Mouse (Mus musculus): ENCODE results near the gene Mmgt2. TPM values are rescaled to one million over a fixed set of nuclear protein-coding genes. Genes with fewer than 3 reads are reported as not detected.

Gene Mmgt2
- polyA plus RNA-seq, 1 experiment: 6.8 TPM

DNA sequence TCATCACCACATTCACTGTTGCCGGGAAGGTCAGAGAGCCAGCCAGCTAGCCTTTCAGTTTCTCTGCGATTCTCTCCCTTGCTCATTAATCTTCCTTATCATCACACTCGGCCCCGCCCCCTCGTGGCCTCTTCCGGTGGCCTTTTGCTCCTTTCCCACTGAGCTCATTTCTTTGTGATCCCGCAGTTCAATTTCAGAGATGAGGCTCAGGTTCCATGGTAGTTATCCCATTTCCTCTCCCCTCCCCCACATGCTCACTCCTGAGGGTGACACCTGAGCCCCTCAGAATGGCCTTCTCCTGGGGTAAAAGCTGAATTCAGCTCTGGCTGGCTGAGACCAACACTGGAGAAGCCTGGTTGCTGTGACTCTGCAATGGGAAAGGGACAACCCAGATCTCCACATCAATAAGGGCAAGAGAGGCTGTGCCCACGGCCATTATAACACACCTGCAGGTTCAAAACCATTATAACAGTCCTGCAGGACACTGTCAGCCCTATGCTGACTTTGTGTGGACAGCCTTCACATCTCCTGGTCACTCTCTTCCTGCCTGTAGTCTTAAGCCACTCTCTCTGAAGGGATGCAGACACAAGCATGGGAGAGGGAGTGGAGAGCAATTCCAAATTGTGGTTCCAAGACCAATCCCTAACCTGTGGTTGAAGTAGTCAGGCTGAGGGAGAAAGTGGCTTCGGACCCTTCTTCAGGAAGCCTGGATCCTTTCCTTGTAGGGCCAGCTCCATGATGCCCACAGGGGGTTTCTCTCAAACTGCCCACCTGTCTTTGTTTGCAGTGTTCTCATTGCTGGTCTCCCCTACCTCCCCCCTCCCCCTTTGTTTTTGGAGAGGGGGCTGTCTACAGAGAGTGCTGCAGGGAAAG is 18.9 kb upstream of the Mmgt2 start:
- WGBS: 14% methylated on average over 9 of the region's 9 CpGs
- H3K27ac ChIP-seq (ENCODE audit: control insufficient read depth, insufficient read depth, low read depth, low read length, poor library complexity): no peak overlapping the region
- 0 out of 2 replicates have a peak, but pooled peaks have one; percentile 10 for TF ChIP-seq CTCF (IDR thresholded peaks at IDR 0.05; ENCODE audit: control insufficient read depth, insufficient read depth, low read length)
- TF ChIP-seq POLR2A (IDR thresholded peaks at IDR 0.05; ENCODE audit: borderline replicate concordance, control insufficient read depth, low read depth, low read length): no peak
- no peaks in the 10 kb centered on the region; the same call in 1 of the 2 replicates for H3K4me1 ChIP-seq (ENCODE audit: control insufficient read depth, insufficient read depth, low read length)
- H3K4me3 ChIP-seq (replicated peaks; ENCODE audit: control insufficient read depth, low read depth, low read length): no peak overlapping the region

DNA sequence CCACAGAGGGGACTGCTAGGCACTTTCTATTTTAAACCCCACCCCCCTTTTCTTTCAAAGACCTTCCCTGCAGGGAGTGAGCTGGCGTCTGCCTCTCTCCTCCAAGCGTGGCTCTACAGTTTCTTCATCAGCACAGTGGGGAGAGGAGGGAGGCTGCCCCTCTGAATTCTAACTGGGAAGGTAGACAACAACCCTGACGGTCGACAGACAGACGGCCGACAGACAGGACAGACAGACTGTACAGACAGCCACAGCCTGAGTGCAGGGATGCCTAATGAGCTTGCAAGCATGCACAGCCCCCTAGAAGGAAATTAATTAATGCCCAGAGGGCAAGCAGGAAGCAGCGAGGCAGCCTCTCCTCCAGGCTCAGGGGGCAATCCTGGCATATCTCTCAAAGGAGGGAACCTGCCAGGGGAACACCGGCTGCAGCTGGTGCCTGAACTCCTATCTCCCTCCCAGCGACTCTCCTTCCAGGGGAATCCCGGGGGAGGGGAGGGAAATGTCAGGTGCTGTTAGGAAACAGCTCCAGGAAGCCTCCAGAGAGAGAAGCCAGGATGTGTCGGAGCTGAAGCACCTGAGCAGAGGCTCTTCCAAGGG is 18.1 kb upstream of the Mmgt2 start:
- no peak overlapping the region for H3K27ac ChIP-seq (ENCODE audit: control insufficient read depth, insufficient read depth, low read depth, low read length, poor library complexity)
- no peak for TF ChIP-seq POLR2A (IDR thresholded peaks at IDR 0.05; ENCODE audit: borderline replicate concordance, control insufficient read depth, low read depth, low read length)
- no peak for TF ChIP-seq CTCF (IDR thresholded peaks at IDR 0.05; ENCODE audit: control insufficient read depth, insufficient read depth, low read length)
- no peaks in the 10 kb centered on the region; the same call in 1 of the 2 replicates for H3K4me1 ChIP-seq (ENCODE audit: control insufficient read depth, insufficient read depth, low read length)
- WGBS: 20% methylated on average over 11 of the region's 11 CpGs
- no peak overlapping the region for H3K4me3 ChIP-seq (replicated peaks; ENCODE audit: control insufficient read depth, low read depth, low read length)

DNA sequence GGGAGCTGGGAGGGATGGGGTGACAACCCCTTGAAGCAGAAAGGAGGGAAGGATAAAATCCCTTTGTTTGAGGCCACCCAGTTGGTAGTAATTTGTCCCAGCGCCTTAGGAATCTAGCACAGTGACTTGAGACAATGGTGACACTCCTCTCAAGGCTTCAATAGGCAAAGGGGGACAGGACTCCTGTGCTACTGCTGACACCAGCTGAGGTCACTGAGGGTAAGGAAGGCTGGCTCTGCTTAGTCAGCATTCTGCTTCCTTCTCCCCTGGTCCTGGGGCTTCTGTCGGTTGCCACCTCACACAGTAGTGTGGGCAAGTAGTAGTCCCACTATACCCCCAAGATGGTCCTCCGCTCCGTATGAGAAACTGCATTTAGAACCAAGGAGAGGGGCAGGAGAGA is 17.3 kb upstream of the Mmgt2 start:
- H3K4me1 ChIP-seq (ENCODE audit: control insufficient read depth, insufficient read depth, low read length): no peaks in the 10 kb centered on the region; the same call in 1 of the 2 replicates

DNA sequence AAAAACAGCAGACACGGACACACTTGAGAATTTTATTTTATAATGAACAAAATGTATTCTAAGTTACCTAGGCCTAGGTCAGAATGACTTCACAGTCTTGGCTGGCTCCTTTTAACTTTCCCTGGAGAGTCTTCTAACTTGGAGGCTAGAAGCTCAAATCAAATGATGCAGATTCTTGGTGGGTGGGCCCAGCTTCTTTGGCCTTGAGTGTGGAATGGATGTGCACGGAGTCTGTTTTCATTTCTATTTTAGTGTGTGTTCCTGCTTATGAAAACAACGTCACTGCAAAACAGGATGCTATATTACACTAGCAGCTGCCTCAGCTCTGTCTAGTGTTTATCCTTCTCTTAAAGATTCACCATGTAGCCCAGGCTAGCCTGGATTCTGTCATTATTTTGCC is 13.1 kb upstream of the Mmgt2 start:
- WGBS: 71% methylated on average over 3 of the region's 3 CpGs

More for the DNA sequence above, 17.3 kb upstream of the Mmgt2 start:
- Histone ChIP-seq H3K4me3 (replicated peaks; ENCODE audit: control insufficient read depth, low read depth, low read length) (no peak overlapping the region), H3K27ac (ENCODE audit: control insufficient read depth, insufficient read depth, low read depth, low read length, poor library complexity) (no peak overlapping the region)
- WGBS: 72% methylated on average over 4 of the region's 4 CpGs
- TF ChIP-seq POLR2A (IDR thresholded peaks at IDR 0.05; ENCODE audit: borderline replicate concordance, control insufficient read depth, low read depth, low read length): no peak
- TF ChIP-seq CTCF (IDR thresholded peaks at IDR 0.05; ENCODE audit: control insufficient read depth, insufficient read depth, low read length): no peak

DNA sequence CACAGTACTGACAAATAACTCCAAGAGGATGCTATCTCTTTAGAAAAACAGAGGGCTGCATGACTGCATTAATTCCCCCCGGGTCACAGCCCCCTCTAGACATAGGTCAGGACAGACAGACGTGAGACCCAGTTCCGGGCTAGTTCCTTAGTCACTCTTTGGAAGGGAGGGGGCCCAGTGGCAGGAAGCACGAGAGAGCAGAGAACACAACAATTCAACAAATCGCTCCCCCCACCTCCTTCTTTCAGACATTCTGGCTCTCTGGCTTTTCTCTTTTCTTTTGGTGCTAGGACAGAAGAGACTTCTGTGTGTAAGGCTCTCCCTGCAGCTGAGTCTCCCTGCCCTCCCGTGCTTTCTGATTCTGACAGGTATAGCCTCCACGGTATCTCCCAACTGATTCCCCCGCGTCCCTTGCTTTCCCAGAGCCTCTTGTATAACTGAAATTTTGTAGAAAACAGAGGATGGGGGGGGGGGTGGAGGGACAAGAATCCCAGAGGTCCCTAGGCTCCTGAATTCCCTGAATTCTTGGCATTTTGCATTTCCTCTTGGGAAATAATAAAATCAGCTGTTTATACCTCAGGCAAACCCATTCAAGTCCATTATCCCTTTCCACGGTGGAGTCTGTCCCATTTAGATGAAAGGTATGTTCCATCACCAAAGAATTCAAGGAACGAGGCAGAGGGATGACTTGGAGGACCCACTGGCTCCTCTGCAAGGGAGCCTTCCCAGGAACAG is 12.2 kb upstream of the Mmgt2 start:
- Histone ChIP-seq H3K4me3 (replicated peaks; ENCODE audit: control insufficient read depth, low read depth, low read length) (no peak overlapping the region), H3K4me1 (ENCODE audit: control insufficient read depth, insufficient read depth, low read length) (no peaks in the 10 kb centered on the region), H3K27ac (ENCODE audit: control insufficient read depth, insufficient read depth, low read depth, low read length, poor library complexity) (no peak overlapping the region)
- WGBS: 61% methylated on average over 11 of the region's 11 CpGs
- no peak for TF ChIP-seq CTCF (IDR thresholded peaks at IDR 0.05; ENCODE audit: control insufficient read depth, insufficient read depth, low read length)

More for the DNA sequence above, 13.1 kb upstream of the Mmgt2 start:
- Histone ChIP-seq H3K4me1 (ENCODE audit: control insufficient read depth, insufficient read depth, low read length) (no peaks in the 10 kb centered on the region), H3K27ac (ENCODE audit: control insufficient read depth, insufficient read depth, low read depth, low read length, poor library complexity) (no peak overlapping the region), H3K4me3 (replicated peaks; ENCODE audit: control insufficient read depth, low read depth, low read length) (no peak overlapping the region)
- no peak for TF ChIP-seq CTCF (IDR thresholded peaks at IDR 0.05; ENCODE audit: control insufficient read depth, insufficient read depth, low read length)
- no peak for TF ChIP-seq POLR2A (IDR thresholded peaks at IDR 0.05; ENCODE audit: borderline replicate concordance, control insufficient read depth, low read depth, low read length)

DNA sequence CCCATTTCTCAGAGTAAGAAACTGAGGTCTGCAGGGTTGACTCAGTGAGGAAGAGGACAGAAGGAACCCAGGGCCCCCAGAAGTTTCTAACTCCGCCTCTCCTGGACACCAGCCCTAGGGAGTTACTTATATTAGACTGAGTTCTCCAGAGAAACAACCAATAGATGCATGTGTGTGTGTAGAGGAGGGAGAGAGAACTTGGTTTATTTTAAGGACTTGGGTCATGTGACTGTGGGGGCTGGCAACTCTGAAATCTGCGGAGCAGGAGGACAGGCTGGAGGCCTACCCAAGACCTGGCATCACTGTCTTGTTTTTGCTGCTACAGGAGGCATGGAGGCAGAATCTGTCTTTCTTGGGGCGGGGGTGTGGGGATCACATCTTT is 11.6 kb upstream of the Mmgt2 start:
- WGBS: 57% methylated on average over 3 of the region's 3 CpGs
- TF ChIP-seq POLR2A (IDR thresholded peaks at IDR 0.05; ENCODE audit: borderline replicate concordance, control insufficient read depth, low read depth, low read length) (no peak), CTCF (IDR thresholded peaks at IDR 0.05; ENCODE audit: control insufficient read depth, insufficient read depth, low read length) (no peak)
- Histone ChIP-seq H3K4me1 (ENCODE audit: control insufficient read depth, insufficient read depth, low read length) (no peaks in the 10 kb centered on the region), H3K4me3 (replicated peaks; ENCODE audit: control insufficient read depth, low read depth, low read length) (no peak overlapping the region), H3K27ac (ENCODE audit: control insufficient read depth, insufficient read depth, low read depth, low read length, poor library complexity) (no peak overlapping the region)

DNA sequence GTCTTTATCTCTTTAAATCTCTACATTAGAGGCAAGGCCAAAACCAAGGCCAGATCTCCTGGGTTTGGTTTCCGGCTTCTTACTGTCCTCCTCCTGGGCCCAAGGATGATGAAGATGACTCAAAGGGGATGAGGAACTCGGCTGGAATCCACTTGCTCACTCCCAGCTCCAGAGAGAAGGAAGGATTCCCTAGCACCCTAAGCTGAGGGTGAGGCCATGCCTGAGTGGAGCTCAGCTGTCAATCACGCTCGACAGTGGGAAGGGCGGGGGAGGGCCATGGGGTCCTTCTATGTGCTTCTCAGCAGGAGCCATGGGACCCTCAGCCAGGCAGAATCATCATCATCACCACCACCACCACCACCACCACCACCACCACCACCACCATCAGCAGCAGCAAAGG is 11.1 kb upstream of the Mmgt2 start:
- Histone ChIP-seq H3K4me1 (ENCODE audit: control insufficient read depth, insufficient read depth, low read length) (no peaks in the 10 kb centered on the region), H3K27ac (ENCODE audit: control insufficient read depth, insufficient read depth, low read depth, low read length, poor library complexity) (no peak overlapping the region)
- WGBS: 75% methylated on average over 5 of the region's 5 CpGs

DNA sequence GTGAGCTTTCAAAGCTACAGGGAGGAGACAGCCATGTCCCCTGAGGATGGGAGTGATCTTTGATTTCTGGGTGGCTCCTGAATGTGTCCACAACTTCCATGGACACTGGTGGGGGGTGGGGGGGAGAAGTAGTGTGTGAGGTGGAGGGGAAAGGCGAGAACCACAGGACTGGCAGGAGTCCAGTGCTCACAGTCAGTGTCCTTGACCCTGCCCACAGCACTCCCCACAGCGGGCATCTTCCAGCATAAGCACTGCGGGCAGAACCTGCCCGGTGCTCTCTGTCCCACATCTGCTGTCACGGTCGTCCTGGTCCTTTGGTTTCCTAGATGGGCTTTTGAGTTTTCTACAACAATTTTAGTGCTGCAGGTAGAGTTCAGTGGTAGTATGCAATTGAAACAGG is 10.7 kb upstream of the Mmgt2 start:
- Histone ChIP-seq H3K27ac (ENCODE audit: control insufficient read depth, insufficient read depth, low read depth, low read length, poor library complexity) (no peak overlapping the region), H3K4me3 (replicated peaks; ENCODE audit: control insufficient read depth, low read depth, low read length) (no peak overlapping the region), H3K4me1 (ENCODE audit: control insufficient read depth, insufficient read depth, low read length) (no peaks in the 10 kb centered on the region)
- TF ChIP-seq CTCF (IDR thresholded peaks at IDR 0.05; ENCODE audit: control insufficient read depth, insufficient read depth, low read length) (no peak), POLR2A (IDR thresholded peaks at IDR 0.05; ENCODE audit: borderline replicate concordance, control insufficient read depth, low read depth, low read length) (no peak)
- WGBS: 73% methylated on average over 6 of the region's 6 CpGs

More for the DNA sequence above, 11.1 kb upstream of the Mmgt2 start:
- TF ChIP-seq CTCF (IDR thresholded peaks at IDR 0.05; ENCODE audit: control insufficient read depth, insufficient read depth, low read length) (no peak), POLR2A (IDR thresholded peaks at IDR 0.05; ENCODE audit: borderline replicate concordance, control insufficient read depth, low read depth, low read length) (no peak)
- H3K4me3 ChIP-seq (replicated peaks; ENCODE audit: control insufficient read depth, low read depth, low read length): no peak overlapping the region

All from bone marrow, adult 2 months (tissue).